Mouse (Mus musculus): ENCODE results near the gene Tbc1d13. TPM values are rescaled to one million over a fixed set of nuclear protein-coding genes. Genes with fewer than 3 reads are reported as not detected.
"Not testable (repeated sequence)": the region's sequence is repeated elsewhere in the genome, so short reads cannot be mapped to it uniquely, and the experiment has no call there.

Gene Tbc1d13
- polyA plus RNA-seq, 1 experiment from 2014 or later = 8.3 TPM

GRCm38 (mm10) chr2:30107646-30108045, 25.9 kb upstream of the Tbc1d13 start:
- Histone ChIP-seq H3K27ac (no peak overlapping the region), H3K27me3 (no peaks in the 10 kb centered on the region), H3K4me3 (no peak overlapping the region), H3K36me3 (peaks cover 43% of the 10 kb centered on the region), H3K9ac (no peak overlapping the region), H3K4me1 (no peaks in the 10 kb centered on the region), H3K9me3 (no peaks in the 10 kb centered on the region), H3K4me2 (no peak overlapping the region)
- no peak for ATAC-seq (ENCODE audit: borderline replicate concordance, extremely low read depth, low FRiP score, low TSS enrichment)
- WGBS = 93% methylated on average over 5 of the region's 5 CpGs

- H3K4me2 ChIP-seq = no peak overlapping the region
- H3K9me3 ChIP-seq = no peaks in the 10 kb centered on the region
- H3K4me1 ChIP-seq = no peaks in the 10 kb centered on the region
- no peak overlapping the region for H3K4me3 ChIP-seq
- WGBS = 76% methylated on average over 4 of the region's 4 CpGs
- no peak overlapping the region for H3K9ac ChIP-seq
- H3K27ac ChIP-seq = no peak overlapping the region
- ATAC-seq (ENCODE audit: borderline replicate concordance, extremely low read depth, low FRiP score, low TSS enrichment) = no peak
- peaks cover 40% of the 10 kb centered on the region for H3K36me3 ChIP-seq
- no peaks in the 10 kb centered on the region for H3K27me3 ChIP-seq
Observed at GRCm38 (mm10) chr2:30108260-30108659, 25.3 kb upstream of the Tbc1d13 start.

GRCm38 (mm10) chr2:30111500-30111899, 22.0 kb upstream of the Tbc1d13 start:
- Histone ChIP-seq H3K9ac (no peak overlapping the region), H3K4me3 (no peak overlapping the region), H3K36me3 (peaks cover 36% of the 10 kb centered on the region), H3K27me3 (no peaks in the 10 kb centered on the region), H3K4me2 (no peak overlapping the region), H3K4me1 (no peaks in the 10 kb centered on the region), H3K9me3 (no peaks in the 10 kb centered on the region), H3K27ac (no peak overlapping the region)
- no peak for ATAC-seq (ENCODE audit: borderline replicate concordance, extremely low read depth, low FRiP score, low TSS enrichment)
- WGBS = 86% methylated on average over 2 of the region's 2 CpGs

- no peaks in the 10 kb centered on the region for H3K4me1 ChIP-seq
- no peaks in the 10 kb centered on the region for H3K9me3 ChIP-seq
- H3K27ac ChIP-seq = no peak overlapping the region
- H3K4me2 ChIP-seq = no peak overlapping the region
- ATAC-seq (ENCODE audit: borderline replicate concordance, extremely low read depth, low FRiP score, low TSS enrichment) = 0 out of 2 replicates have a peak, but pooled peaks have one; percentile 23
- H3K9ac ChIP-seq = no peak overlapping the region
- 87% methylated on average over 5 of the region's 5 CpGs for WGBS
- no peak overlapping the region for H3K4me3 ChIP-seq
- no peaks in the 10 kb centered on the region for H3K27me3 ChIP-seq
- peaks cover 32% of the 10 kb centered on the region for H3K36me3 ChIP-seq
Observed at GRCm38 (mm10) chr2:30112564-30112963, 21.0 kb upstream of the Tbc1d13 start.

- Histone ChIP-seq H3K27me3 (no peaks in the 10 kb centered on the region), H3K9me3 (no peaks in the 10 kb centered on the region), H3K36me3 (no peaks in the 10 kb centered on the region), H3K4me2 (no peak overlapping the region), H3K27ac (no peak overlapping the region), H3K9ac (no peak overlapping the region), H3K4me1 (peaks cover 9% of the 10 kb centered on the region), H3K4me3 (no peak overlapping the region)
- no peak for ATAC-seq (ENCODE audit: borderline replicate concordance, extremely low read depth, low FRiP score, low TSS enrichment)
- WGBS = 48% methylated on average over 6 of the region's 6 CpGs
Observed at GRCm38 (mm10) chr2:30119641-30120051, 13.9 kb upstream of the Tbc1d13 start.

- peaks cover 15% of the 10 kb centered on the region for H3K4me1 ChIP-seq
- no peaks in the 10 kb centered on the region for H3K9me3 ChIP-seq
- H3K4me3 ChIP-seq = no peak overlapping the region
- H3K9ac ChIP-seq = no peak overlapping the region
- H3K4me2 ChIP-seq = no peak overlapping the region
- H3K36me3 ChIP-seq = no peaks in the 10 kb centered on the region
- WGBS = 81% methylated on average over 4 of the region's 4 CpGs
- H3K27ac ChIP-seq = no peak overlapping the region
- ATAC-seq (ENCODE audit: borderline replicate concordance, extremely low read depth, low FRiP score, low TSS enrichment) = no peak
- no peaks in the 10 kb centered on the region for H3K27me3 ChIP-seq
Observed at GRCm38 (mm10) chr2:30120269-30120668, 13.3 kb upstream of the Tbc1d13 start.

- 82% methylated on average over 5 of the region's 5 CpGs for WGBS
- no peak for ATAC-seq (ENCODE audit: borderline replicate concordance, extremely low read depth, low FRiP score, low TSS enrichment)
- no peak overlapping the region for H3K9ac ChIP-seq
- H3K9me3 ChIP-seq = no peaks in the 10 kb centered on the region
- H3K27me3 ChIP-seq = no peaks in the 10 kb centered on the region
- H3K4me1 ChIP-seq = peaks cover 15% of the 10 kb centered on the region
- H3K4me3 ChIP-seq = no peak overlapping the region
- peak overlapping the region; percentile 80 for H3K4me2 ChIP-seq
- H3K36me3 ChIP-seq = no peaks in the 10 kb centered on the region
- H3K27ac ChIP-seq = no peak overlapping the region
Observed at GRCm38 (mm10) chr2:30122766-30123165, 10.8 kb upstream of the Tbc1d13 start.

- Histone ChIP-seq H3K4me1 (peaks cover 15% of the 10 kb centered on the region), H3K9me3 (no peaks in the 10 kb centered on the region), H3K9ac (peak overlapping the region; percentile 90), H3K36me3 (no peaks in the 10 kb centered on the region), H3K27ac (peak overlapping the region; percentile 86), H3K27me3 (no peaks in the 10 kb centered on the region), H3K4me2 (peak overlapping the region; percentile 80), H3K4me3 (peak overlapping the region; percentile 61)
- 1% methylated on average over 44 of the region's 44 CpGs for WGBS
- peak; percentile 71 for ATAC-seq (ENCODE audit: borderline replicate concordance, extremely low read depth, low FRiP score, low TSS enrichment)
Observed at GRCm38 (mm10) chr2:30123729-30124471, 9.6 kb upstream of the Tbc1d13 start.

GRCm38 (mm10) chr2:30124472-30125274, 8.9 kb upstream of the Tbc1d13 start, which contains the start of gene Zer1:
TSS of gene Zer1 (minus strand) at chr2:30124585.
- Histone ChIP-seq H3K4me1 (peaks cover 15% of the 10 kb centered on the region), H3K9ac (peak within 1 kb of the TSS; percentile 90), H3K9me3 (no peaks in the 10 kb centered on the region), H3K27me3 (no peaks in the 10 kb centered on the region), H3K36me3 (no peaks in the 10 kb centered on the region), H3K27ac (peak within 1 kb of the TSS; percentile 86), H3K4me3 (peak within 1 kb of the TSS; percentile 61), H3K4me2 (peak within 1 kb of the TSS; percentile 80)
- peak; percentile 98 for ATAC-seq (ENCODE audit: borderline replicate concordance, extremely low read depth, low FRiP score, low TSS enrichment)
- WGBS = 9% methylated on average over 31 of the region's 31 CpGs

- H3K9me3 ChIP-seq = no peaks in the 10 kb centered on the region
- no peak for ATAC-seq (ENCODE audit: borderline replicate concordance, extremely low read depth, low FRiP score, low TSS enrichment)
- no peak overlapping the region for H3K27ac ChIP-seq
- H3K4me2 ChIP-seq = no peak overlapping the region
- no peak overlapping the region for H3K4me3 ChIP-seq
- 24% methylated on average over 2 of the region's 2 CpGs for WGBS
- no peaks in the 10 kb centered on the region for H3K27me3 ChIP-seq
- H3K9ac ChIP-seq = no peak overlapping the region
- H3K4me1 ChIP-seq = peaks cover 14% of the 10 kb centered on the region
- no peaks in the 10 kb centered on the region for H3K36me3 ChIP-seq
Observed at GRCm38 (mm10) chr2:30128789-30129188, 4.8 kb upstream of the Tbc1d13 start.

GRCm38 (mm10) chr2:30130156-30130555, 3.4 kb upstream of the Tbc1d13 start:
- no peak overlapping the region for H3K4me3 ChIP-seq
- no peak overlapping the region for H3K9ac ChIP-seq
- no peaks in the 10 kb centered on the region for H3K36me3 ChIP-seq
- WGBS = 73% methylated on average over 4 of the region's 4 CpGs
- H3K4me1 ChIP-seq = peaks cover 18% of the 10 kb centered on the region
- no peak for ATAC-seq (ENCODE audit: borderline replicate concordance, extremely low read depth, low FRiP score, low TSS enrichment)
- no peaks in the 10 kb centered on the region for H3K27me3 ChIP-seq
- no peak overlapping the region for H3K4me2 ChIP-seq
- H3K9me3 ChIP-seq = no peaks in the 10 kb centered on the region
- no peak overlapping the region for H3K27ac ChIP-seq

GRCm38 (mm10) chr2:30131240-30131639, 2.3 kb upstream of the Tbc1d13 start:
- not testable (repeated sequence) for H3K9me3 ChIP-seq; H3K4me3 ChIP-seq; H3K27me3 ChIP-seq; H3K4me2 ChIP-seq; H3K36me3 ChIP-seq; H3K27ac ChIP-seq; H3K9ac ChIP-seq; ATAC-seq (ENCODE audit: borderline replicate concordance, extremely low read depth, low FRiP score, low TSS enrichment)
- WGBS = 62% methylated on average over 5 of the region's 5 CpGs
- H3K4me1 ChIP-seq = peaks cover 20% of the 10 kb centered on the region
